In the genomic region with DNA sequence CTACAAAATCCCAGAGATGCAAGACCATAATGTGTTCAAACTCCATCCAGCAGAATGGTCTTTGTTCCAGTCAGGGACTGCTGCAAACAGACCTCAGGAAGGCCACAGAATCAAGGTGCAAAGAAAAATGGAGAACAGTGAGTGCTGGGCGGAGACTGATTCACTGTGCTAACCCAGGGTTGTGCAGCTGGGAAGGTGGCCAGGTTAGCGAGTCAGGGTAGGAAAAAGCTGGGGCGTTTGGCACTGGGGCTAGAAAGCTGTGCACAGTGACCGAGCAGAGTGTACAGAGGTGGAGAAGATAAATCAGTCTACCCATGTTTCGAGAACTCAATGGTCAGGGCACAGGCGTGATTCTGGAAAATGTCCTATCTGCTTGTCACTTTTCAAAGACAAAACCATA, we compare ENCODE assay signal across 14 mouse cellular contexts.
"Had no signal": no experiment of that assay in that cellular context is flagged by ENCODE, and none has a peak within 500 bp of the region (broad histone marks: within the 10 kb centered on the region; RNA-seq: fewer than 3 reads in every experiment).

No protein-coding gene starts in this region.

- ATAC-seq: lung, postnatal 0 days; midbrain, embryonic 15.5 days had no signal

- H3K27ac ChIP-seq: left cerebral cortex, adult 2 months; limb, embryonic 10.5 days; liver, embryonic 15.5 days; midbrain, embryonic 15.5 days; neural tube, embryonic 12.5 days; stomach, embryonic 15.5 days had no signal

- H3K27me3 ChIP-seq: liver, embryonic 15.5 days; midbrain, embryonic 15.5 days; neural tube, embryonic 12.5 days had no signal

- H3K9ac ChIP-seq: liver, embryonic 15.5 days; midbrain, embryonic 15.5 days; neural tube, embryonic 12.5 days; stomach, embryonic 15.5 days had no signal

- DNase-seq: kidney, postnatal 25 days; lung, adult 2 months; lung, postnatal 36 days; right cerebral cortex, postnatal 14 days; thymus, adult 2 months; thymus, postnatal 25 days had no signal

- H3K4me2 ChIP-seq: liver, embryonic 11.5 days; liver, embryonic 15.5 days; midbrain, embryonic 15.5 days; neural tube, embryonic 12.5 days; stomach, embryonic 15.5 days had no signal

- H3K4me1 ChIP-seq: liver, embryonic 15.5 days; neural tube, embryonic 12.5 days; stomach, embryonic 15.5 days had no signal

- H3K9me3 ChIP-seq: limb, embryonic 10.5 days; liver, embryonic 15.5 days; midbrain, embryonic 15.5 days; neural tube, embryonic 12.5 days; stomach, embryonic 15.5 days had no signal

- H3K4me3 ChIP-seq: left cerebral cortex, adult 2 months; limb, embryonic 10.5 days; liver, embryonic 15.5 days; midbrain, embryonic 15.5 days; neural tube, embryonic 12.5 days; stomach, embryonic 15.5 days had no signal

- H3K36me3 ChIP-seq: limb, embryonic 10.5 days; liver, embryonic 15.5 days; midbrain, embryonic 15.5 days; neural tube, embryonic 12.5 days; stomach, embryonic 15.5 days had no signal
